Mouse (Mus musculus): ENCODE measurements around the gene Nr5a1. TPM values are rescaled to one million over a fixed set of nuclear protein-coding genes. Genes with fewer than 3 reads are reported as not detected.

The Nr5a1 gene
- polyA plus RNA-seq, 1 experiment, result 0.05 TPM

- TF ChIP-seq POLR2AphosphoS2 (IDR thresholded peaks at IDR 0.05; ENCODE audit: insufficient read length, low read depth), result no peak
- TF ChIP-seq MYOD1 (IDR thresholded peaks at IDR 0.05; ENCODE audit: control insufficient read depth in 1 of 3, insufficient read length in 2 of 3, low read depth in 2 of 3), result no peak
- TF ChIP-seq E2F4 (IDR thresholded peaks at IDR 0.05; ENCODE audit: insufficient read depth), result no peak
- TF ChIP-seq MYOG (IDR thresholded peaks at IDR 0.05; ENCODE audit: control insufficient read depth in 1 of 3, insufficient read depth in 1 of 3, insufficient read length in 2 of 3, low read depth in 2 of 3), result no peak
- TF ChIP-seq TCF12 (IDR thresholded peaks at IDR 0.05; ENCODE audit: insufficient read depth, poor library complexity, severe bottlenecking), result no peak
- no peak for TF ChIP-seq REST (IDR thresholded peaks at IDR 0.05; ENCODE audit: insufficient read depth, insufficient read length)
- TF ChIP-seq TCF3 (IDR thresholded peaks at IDR 0.05; ENCODE audit: insufficient read length, low read depth), result no peak
- TF ChIP-seq SRF (IDR thresholded peaks at IDR 0.05; ENCODE audit: control insufficient read depth, insufficient read length, low read depth), result no peak
- no peak for TF ChIP-seq POLR2A (IDR thresholded peaks at IDR 0.05; ENCODE audit: insufficient read length, low read depth)
- TF ChIP-seq MAX (IDR thresholded peaks at IDR 0.05; ENCODE audit: low read depth), result no peak
- no peak for TF ChIP-seq USF1 (IDR thresholded peaks at IDR 0.05; ENCODE audit: low read depth)
- TF ChIP-seq CEBPB (IDR thresholded peaks at IDR 0.05; ENCODE audit: insufficient read depth, poor library complexity, severe bottlenecking), result no peak
- Histone ChIP-seq H3K4me3 (no peak overlapping the region), H3K36me3 (ENCODE audit: control insufficient read depth, insufficient read depth) (no peaks in the 10 kb centered on the region), H3K79me2 (ENCODE audit: control insufficient read depth, insufficient read depth) (no peaks in the 10 kb centered on the region), H3ac (ENCODE audit: control insufficient read depth, insufficient read length) (no peak overlapping the region), H3K4me2 (ENCODE audit: low read depth) (peak overlapping the region; percentile 22), H3K27me3 (ENCODE audit: control insufficient read depth, insufficient read depth, insufficient read length) (peaks cover 24% of the 10 kb centered on the region)
These were observed 746 bp downstream of the Nr5a1 start for GRCm38 (mm10) chr2:38713596-38713995.

GRCm38 (mm10) chr2:38712769-38713125, 1.6 kb downstream of the Nr5a1 start:
- H3K79me2 ChIP-seq (ENCODE audit: control insufficient read depth, insufficient read depth), result no peaks in the 10 kb centered on the region
- no peaks in the 10 kb centered on the region for H3K36me3 ChIP-seq (ENCODE audit: control insufficient read depth, insufficient read depth)
- H3K27me3 ChIP-seq (ENCODE audit: control insufficient read depth, insufficient read depth, insufficient read length), result peaks cover 33% of the 10 kb centered on the region
- H3K4me3 ChIP-seq, result no peak overlapping the region
- H3K4me2 ChIP-seq (ENCODE audit: low read depth), result no peak overlapping the region
- TF ChIP-seq MYOD1 (IDR thresholded peaks at IDR 0.05; ENCODE audit: control insufficient read depth in 1 of 3, insufficient read length in 2 of 3, low read depth in 2 of 3), result no peak
- TF ChIP-seq E2F4 (IDR thresholded peaks at IDR 0.05; ENCODE audit: insufficient read depth), result no peak
- TF ChIP-seq POLR2AphosphoS2 (IDR thresholded peaks at IDR 0.05; ENCODE audit: insufficient read length, low read depth), result no peak
- TF ChIP-seq CEBPB (IDR thresholded peaks at IDR 0.05; ENCODE audit: insufficient read depth, poor library complexity, severe bottlenecking), result no peak
- TF ChIP-seq POLR2A (IDR thresholded peaks at IDR 0.05; ENCODE audit: insufficient read length, low read depth), result no peak
- no peak for TF ChIP-seq USF1 (IDR thresholded peaks at IDR 0.05; ENCODE audit: low read depth)
- no peak for TF ChIP-seq SRF (IDR thresholded peaks at IDR 0.05; ENCODE audit: control insufficient read depth, insufficient read length, low read depth)
- no peak for TF ChIP-seq TCF12 (IDR thresholded peaks at IDR 0.05; ENCODE audit: insufficient read depth, poor library complexity, severe bottlenecking)
- no peak for TF ChIP-seq TCF3 (IDR thresholded peaks at IDR 0.05; ENCODE audit: insufficient read length, low read depth)
- TF ChIP-seq REST (IDR thresholded peaks at IDR 0.05; ENCODE audit: insufficient read depth, insufficient read length), result no peak
- no peak for TF ChIP-seq MYOG (IDR thresholded peaks at IDR 0.05; ENCODE audit: control insufficient read depth in 1 of 3, insufficient read depth in 1 of 3, insufficient read length in 2 of 3, low read depth in 2 of 3)
- TF ChIP-seq MAX (IDR thresholded peaks at IDR 0.05; ENCODE audit: low read depth), result no peak
- H3ac ChIP-seq (ENCODE audit: control insufficient read depth, insufficient read length), result no peak overlapping the region

- H3K27me3 ChIP-seq (ENCODE audit: control insufficient read depth, insufficient read depth, insufficient read length), result peaks cover 38% of the 10 kb centered on the region
- H3K36me3 ChIP-seq (ENCODE audit: control insufficient read depth, insufficient read depth), result no peaks in the 10 kb centered on the region
- no peak overlapping the region for H3K4me3 ChIP-seq
- no peaks in the 10 kb centered on the region for H3K79me2 ChIP-seq (ENCODE audit: control insufficient read depth, insufficient read depth)
- H3K4me2 ChIP-seq (ENCODE audit: low read depth), result no peak overlapping the region
- no peak for TF ChIP-seq E2F4 (IDR thresholded peaks at IDR 0.05; ENCODE audit: insufficient read depth)
- TF ChIP-seq POLR2AphosphoS2 (IDR thresholded peaks at IDR 0.05; ENCODE audit: insufficient read length, low read depth), result no peak
- TF ChIP-seq TCF12 (IDR thresholded peaks at IDR 0.05; ENCODE audit: insufficient read depth, poor library complexity, severe bottlenecking), result no peak
- TF ChIP-seq TCF3 (IDR thresholded peaks at IDR 0.05; ENCODE audit: insufficient read length, low read depth), result no peak
- TF ChIP-seq MAX (IDR thresholded peaks at IDR 0.05; ENCODE audit: low read depth), result no peak
- no peak for TF ChIP-seq SRF (IDR thresholded peaks at IDR 0.05; ENCODE audit: control insufficient read depth, insufficient read length, low read depth)
- TF ChIP-seq CEBPB (IDR thresholded peaks at IDR 0.05; ENCODE audit: insufficient read depth, poor library complexity, severe bottlenecking), result no peak
- no peak for TF ChIP-seq MYOG (IDR thresholded peaks at IDR 0.05; ENCODE audit: control insufficient read depth in 1 of 3, insufficient read depth in 1 of 3, insufficient read length in 2 of 3, low read depth in 2 of 3)
- no peak for TF ChIP-seq REST (IDR thresholded peaks at IDR 0.05; ENCODE audit: insufficient read depth, insufficient read length)
- no peak for TF ChIP-seq POLR2A (IDR thresholded peaks at IDR 0.05; ENCODE audit: insufficient read length, low read depth)
- TF ChIP-seq MYOD1 (IDR thresholded peaks at IDR 0.05; ENCODE audit: control insufficient read depth in 1 of 3, insufficient read length in 2 of 3, low read depth in 2 of 3), result no peak
- TF ChIP-seq USF1 (IDR thresholded peaks at IDR 0.05; ENCODE audit: low read depth), result no peak
- no peak overlapping the region for H3ac ChIP-seq (ENCODE audit: control insufficient read depth, insufficient read length)
These were observed 2.1 kb downstream of the Nr5a1 start for GRCm38 (mm10) chr2:38712076-38712768.

GRCm38 (mm10) chr2:38711421-38711861, 2.9 kb downstream of the Nr5a1 start:
- H3K27me3 ChIP-seq (ENCODE audit: control insufficient read depth, insufficient read depth, insufficient read length), result peaks cover 45% of the 10 kb centered on the region
- H3K4me2 ChIP-seq (ENCODE audit: low read depth), result no peak overlapping the region
- no peak overlapping the region for H3K4me3 ChIP-seq
- H3K79me2 ChIP-seq (ENCODE audit: control insufficient read depth, insufficient read depth), result no peaks in the 10 kb centered on the region
- TF ChIP-seq TCF12 (IDR thresholded peaks at IDR 0.05; ENCODE audit: insufficient read depth, poor library complexity, severe bottlenecking) (no peak), MAX (IDR thresholded peaks at IDR 0.05; ENCODE audit: low read depth) (no peak), MYOG (IDR thresholded peaks at IDR 0.05; ENCODE audit: control insufficient read depth in 1 of 3, insufficient read depth in 1 of 3, insufficient read length in 2 of 3, low read depth in 2 of 3) (no peak), SRF (IDR thresholded peaks at IDR 0.05; ENCODE audit: control insufficient read depth, insufficient read length, low read depth) (no peak), USF1 (IDR thresholded peaks at IDR 0.05; ENCODE audit: low read depth) (no peak), MYOD1 (IDR thresholded peaks at IDR 0.05; ENCODE audit: control insufficient read depth in 1 of 3, insufficient read length in 2 of 3, low read depth in 2 of 3) (no peak), E2F4 (IDR thresholded peaks at IDR 0.05; ENCODE audit: insufficient read depth) (no peak), POLR2A (IDR thresholded peaks at IDR 0.05; ENCODE audit: insufficient read length, low read depth) (no peak), REST (IDR thresholded peaks at IDR 0.05; ENCODE audit: insufficient read depth, insufficient read length) (no peak), CEBPB (IDR thresholded peaks at IDR 0.05; ENCODE audit: insufficient read depth, poor library complexity, severe bottlenecking) (no peak), TCF3 (IDR thresholded peaks at IDR 0.05; ENCODE audit: insufficient read length, low read depth) (no peak), POLR2AphosphoS2 (IDR thresholded peaks at IDR 0.05; ENCODE audit: insufficient read length, low read depth) (no peak)
- no peaks in the 10 kb centered on the region for H3K36me3 ChIP-seq (ENCODE audit: control insufficient read depth, insufficient read depth)
- H3ac ChIP-seq (ENCODE audit: control insufficient read depth, insufficient read length), result no peak overlapping the region
